Mouse (Mus musculus) macrophage (primary cell): Measurements from ENCODE around the gene Kti12. TPM values are rescaled to one million over a fixed set of nuclear protein-coding genes. Genes with fewer than 3 reads are reported as not detected.

Experiments used
- H3K27ac ChIP-seq: fragments of 350-480 bp; formaldehyde crosslinking; 2 replicates; pipeline ENCODE4 v1.9.0; 2021
- H3K36me3 ChIP-seq: fragments of 350-480 bp; formaldehyde crosslinking; 2 replicates; pipeline ENCODE4 v1.9.0; 2021; ENCODE audit errors: inconsistent target
- H3K4me3 ChIP-seq: fragments of 350-480 bp; formaldehyde crosslinking; 2 replicates; pipeline ENCODE4 v1.9.0; 2021; ENCODE audit errors: inconsistent target
- H3K79me2 ChIP-seq: fragments of 350-480 bp; formaldehyde crosslinking; 2 replicates; pipeline ENCODE4 v1.9.0; 2021; ENCODE audit errors: inconsistent target
- WGBS: methylation state at CpG from one replicate; pipeline ENCODE4 v1.1.7; 2026; ENCODE audit warnings: inconsistent platforms; ENCODE audit not compliant: missing documents; 5-methylcytosine and 5-hydroxymethylcytosine counted together
- polyA plus RNA-seq: library from polyadenylated mRNA; stranded (reverse); fragments of 250-400 nt; gene quantifications from 3 replicates; pipeline ENCODE4 v1.2.4, GENCODE M21; 2018; ENCODE audit warnings: inconsistent platforms

Gene Kti12
- polyA plus RNA-seq, 1 experiment from 2014 or later = 7.3 TPM

- Histone ChIP-seq H3K36me3 (no peaks in the 10 kb centered on the region), H3K4me3 (peak overlapping the region; percentile 82), H3K27ac (peak overlapping the region; percentile 83), H3K79me2 (peaks cover 86% of the 10 kb centered on the region)
- 74% methylated on average over 3 of the region's 3 CpGs for WGBS
Observed at GRCm38 (mm10) chr4:108835496-108835895, 12.1 kb upstream of the Kti12 start.

GRCm38 (mm10) chr4:108838031-108838430 is 9.6 kb upstream of the Kti12 start:
- 92% methylated on average over 4 of the region's 4 CpGs for WGBS
- Histone ChIP-seq H3K79me2 (peaks cover 86% of the 10 kb centered on the region), H3K36me3 (no peaks in the 10 kb centered on the region), H3K27ac (no peak overlapping the region), H3K4me3 (no peak overlapping the region)

GRCm38 (mm10) chr4:108841920-108842578 is 5.5 kb upstream of the Kti12 start:
- 97% methylated on average over 7 of the region's 7 CpGs for WGBS
- Histone ChIP-seq H3K27ac (no peak overlapping the region), H3K79me2 (peaks cover 84% of the 10 kb centered on the region), H3K4me3 (no peak overlapping the region), H3K36me3 (no peaks in the 10 kb centered on the region)

- no peaks in the 10 kb centered on the region for H3K36me3 ChIP-seq
- H3K79me2 ChIP-seq = peaks cover 72% of the 10 kb centered on the region
- H3K4me3 ChIP-seq = no peak overlapping the region
- no peak overlapping the region for H3K27ac ChIP-seq
Observed at GRCm38 (mm10) chr4:108843336-108843735, 4.2 kb upstream of the Kti12 start.

GRCm38 (mm10) chr4:108845824-108846569 is 1.6 kb upstream of the Kti12 start:
- 93% methylated on average over 5 of the region's 5 CpGs for WGBS
- Histone ChIP-seq H3K27ac (no peak overlapping the region), H3K4me3 (no peak overlapping the region), H3K36me3 (no peaks in the 10 kb centered on the region), H3K79me2 (peaks cover 67% of the 10 kb centered on the region)

- 5% methylated on average over 20 of the region's 20 CpGs for WGBS
- Histone ChIP-seq H3K36me3 (no peaks in the 10 kb centered on the region), H3K27ac (peak within 1 kb of the TSS; percentile 29; the same call in 1 of the 2 replicates), H3K79me2 (peaks cover 42% of the 10 kb centered on the region), H3K4me3 (peak within 1 kb of the TSS; percentile 71)
Observed at GRCm38 (mm10) chr4:108848505-108848848, 892 bp downstream of the Kti12 start, which contains the start of gene A730015C16Rik. A730015C16Rik (minus strand) TSS chr4:108848619.

GRCm38 (mm10) chr4:108866806-108867205 is 19.2 kb downstream of the Kti12 start:
- no peaks in the 10 kb centered on the region for H3K36me3 ChIP-seq
- WGBS = 94% methylated on average over 7 of the region's 7 CpGs
- H3K4me3 ChIP-seq = no peak overlapping the region
- H3K79me2 ChIP-seq = no peaks in the 10 kb centered on the region
- no peak overlapping the region for H3K27ac ChIP-seq

- H3K36me3 ChIP-seq = no peaks in the 10 kb centered on the region
- no peak overlapping the region for H3K4me3 ChIP-seq
- H3K27ac ChIP-seq = no peak overlapping the region
- 43% methylated on average over 10 of the region's 10 CpGs for WGBS
- no peaks in the 10 kb centered on the region for H3K79me2 ChIP-seq
Observed at GRCm38 (mm10) chr4:108869730-108870374, 22.3 kb downstream of the Kti12 start.

- Histone ChIP-seq H3K79me2 (no peaks in the 10 kb centered on the region), H3K27ac (no peak overlapping the region), H3K4me3 (no peak overlapping the region), H3K36me3 (no peaks in the 10 kb centered on the region)
- 87% methylated on average over 4 of the region's 5 CpGs for WGBS
Observed at GRCm38 (mm10) chr4:108873746-108874145, 26.2 kb downstream of the Kti12 start.

GRCm38 (mm10) chr4:108877901-108878300 is 30.3 kb downstream of the Kti12 start:
- Histone ChIP-seq H3K4me3 (no peak overlapping the region), H3K27ac (no peak overlapping the region), H3K36me3 (no peaks in the 10 kb centered on the region), H3K79me2 (no peaks in the 10 kb centered on the region)
- 85% methylated on average over 6 of the region's 6 CpGs for WGBS

- H3K36me3 ChIP-seq = no peaks in the 10 kb centered on the region
- no peaks in the 10 kb centered on the region for H3K79me2 ChIP-seq
- no peak within 1 kb of the TSS for H3K27ac ChIP-seq
- WGBS = 4% methylated on average over 46 of the region's 46 CpGs
- H3K4me3 ChIP-seq = no peak within 1 kb of the TSS
Observed at GRCm38 (mm10) chr4:108878963-108879822, 31.6 kb downstream of the Kti12 start, which contains the start of gene Rab3b. Rab3b (plus strand) TSS chr4:108879063.

GRCm38 (mm10) chr4:108883815-108884214 is 36.2 kb downstream of the Kti12 start:
- 83% methylated on average over 13 of the region's 13 CpGs for WGBS
- Histone ChIP-seq H3K79me2 (no peaks in the 10 kb centered on the region), H3K36me3 (no peaks in the 10 kb centered on the region)

GRCm38 (mm10) chr4:108887456-108887855 is 39.9 kb downstream of the Kti12 start:
- Histone ChIP-seq H3K27ac (no peak overlapping the region), H3K36me3 (no peaks in the 10 kb centered on the region), H3K4me3 (no peak overlapping the region), H3K79me2 (no peaks in the 10 kb centered on the region)
- 87% methylated on average over 4 of the region's 4 CpGs for WGBS

More at GRCm38 (mm10) chr4:108883815-108884214, 36.2 kb downstream of the Kti12 start:
- Histone ChIP-seq H3K27ac (no peak overlapping the region), H3K4me3 (no peak overlapping the region)

GRCm38 (mm10) chr4:108890876-108891275 is 43.3 kb downstream of the Kti12 start:
- 88% methylated on average over 6 of the region's 6 CpGs for WGBS
- Histone ChIP-seq H3K79me2 (no peaks in the 10 kb centered on the region), H3K4me3 (no peak overlapping the region)

More at GRCm38 (mm10) chr4:108890876-108891275, 43.3 kb downstream of the Kti12 start:
- Histone ChIP-seq H3K27ac (no peak overlapping the region), H3K36me3 (no peaks in the 10 kb centered on the region)
